Mouse (Mus musculus) forebrain, postnatal 0 days (tissue): ENCODE measurements around the gene Aacs. TPM values are rescaled to one million over a fixed set of nuclear protein-coding genes. Genes with fewer than 3 reads are reported as not detected.

Experiments used
- ATAC-seq: fragments of 200-750 bp; cut with Nextera tagmentation; 2 replicates; pipeline ENCODE4 v1.8.0; 2017; ENCODE audit warnings: mild to moderate bottlenecking, moderate library complexity
- DNase-seq: peaks from one replicate; pipeline ENCODE4 v3.0.0-alpha.2; 2015
- H3K27ac ChIP-seq: fragments of 300-500 bp; sonication (generic); 2 replicates; pipeline ENCODE4 v1.5.1; 2014; ENCODE audit warnings: low read depth, mild to moderate bottlenecking, antibody characterized with exemption, low read length, moderate library complexity, mixed read lengths
- H3K27me3 ChIP-seq: fragments of 300-500 bp; sonication (generic); 2 replicates; pipeline ENCODE4 v1.6.1; 2014; ENCODE audit warnings: mild to moderate bottlenecking, low read length, mixed read lengths; ENCODE audit not compliant: insufficient read depth
- H3K36me3 ChIP-seq: fragments of 300-500 bp; sonication (generic); 2 replicates; pipeline ENCODE4 v1.6.1; 2014; ENCODE audit warnings: mild to moderate bottlenecking, moderate library complexity; ENCODE audit not compliant: insufficient read depth
- H3K4me1 ChIP-seq: fragments of 300-500 bp; sonication (generic); 2 replicates; pipeline ENCODE4 v1.6.1; 2014; ENCODE audit warnings: antibody characterized with exemption; ENCODE audit not compliant: insufficient read depth
- H3K4me2 ChIP-seq: fragments of 300-500 bp; sonication (generic); 2 replicates; pipeline ENCODE4 v1.6.1; 2014; ENCODE audit warnings: low read depth, mild to moderate bottlenecking, moderate library complexity
- H3K4me3 ChIP-seq: fragments of 300-500 bp; sonication (generic); 2 replicates; pipeline ENCODE4 v1.5.1; 2014; ENCODE audit warnings: low read depth, low read length, mixed read lengths
- H3K9ac ChIP-seq: fragments of 300-500 bp; sonication (generic); 2 replicates; pipeline ENCODE4 v1.6.1; 2014; ENCODE audit warnings: mild to moderate bottlenecking
- H3K9me3 ChIP-seq: fragments of 300-500 bp; sonication (generic); 2 replicates; pipeline ENCODE4 v1.6.1; 2016; ENCODE audit warnings: low read length
- CTCF ChIP-seq: sonication (generic); IDR thresholded peaks from 2 replicates; pipeline ENCODE4 v1.5.1; 2016; ENCODE audit warnings: antibody characterized with exemption, control low read depth, low read depth
- WGBS: fragments of 180-500 bp; shearing (Covaris S2); extraction: QIAGEN DNeasy Blood & Tissue Kit; methylation state at CpG from one replicate; pipeline ENCODE4 v1.1.7; 2014; 5-methylcytosine and 5-hydroxymethylcytosine counted together
- polyA plus RNA-seq: library from polyadenylated mRNA; unstranded; fragments of >200 nt; fragmentation: Nextera tagmentation; extraction: Ambion mirVana; gene quantifications from 2 replicates; pipeline ENCODE4 v1.2.1, GENCODE M21; 2015
- total RNA-seq: library from RNA; depleted of rRNA; stranded (reverse); fragments of >200 nt; gene quantifications from 2 replicates; pipeline ENCODE4 v1.2.3, GENCODE M21; 2014

Aacs gene
- total and polyA plus RNA-seq, 2 experiments from 2014 or later: 90.9 to 97.9 TPM

DNA sequence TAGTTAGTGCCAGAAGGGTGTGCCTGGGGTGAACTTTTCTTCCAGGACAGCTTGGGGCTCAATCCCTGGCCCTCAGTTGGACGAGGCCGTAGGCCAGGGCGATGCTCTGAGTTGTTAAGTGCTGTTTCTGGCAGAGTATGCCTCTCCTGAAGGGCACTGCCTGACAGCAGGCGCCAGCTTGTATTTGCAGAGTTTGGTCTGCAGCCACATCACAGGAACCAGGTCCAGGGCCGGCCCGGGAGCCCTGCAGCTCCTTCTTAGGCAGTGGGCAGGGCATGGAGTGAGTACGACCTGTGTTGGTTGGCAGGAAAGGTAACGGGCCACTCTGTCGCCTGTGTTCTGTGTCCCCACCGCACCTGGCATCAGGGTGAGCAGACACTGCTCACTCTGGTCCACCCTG, 15.5 kb downstream of the Aacs start:
- H3K27ac ChIP-seq: no peak overlapping the region
- peaks cover 59% of the 10 kb centered on the region for H3K36me3 ChIP-seq
- no peaks in the 10 kb centered on the region for H3K9me3 ChIP-seq
- no peak overlapping the region for H3K4me3 ChIP-seq
- ATAC-seq (peak; percentile 36; the same call in 1 of the 2 replicates), DNase-seq (no peak)
- no peak overlapping the region for H3K4me2 ChIP-seq
- no peak for TF ChIP-seq CTCF
- no peaks in the 10 kb centered on the region for H3K27me3 ChIP-seq
- H3K9ac ChIP-seq: no peak overlapping the region
- WGBS: 85% methylated on average over 10 of the region's 10 CpGs
- H3K4me1 ChIP-seq: no peaks in the 10 kb centered on the region

DNA sequence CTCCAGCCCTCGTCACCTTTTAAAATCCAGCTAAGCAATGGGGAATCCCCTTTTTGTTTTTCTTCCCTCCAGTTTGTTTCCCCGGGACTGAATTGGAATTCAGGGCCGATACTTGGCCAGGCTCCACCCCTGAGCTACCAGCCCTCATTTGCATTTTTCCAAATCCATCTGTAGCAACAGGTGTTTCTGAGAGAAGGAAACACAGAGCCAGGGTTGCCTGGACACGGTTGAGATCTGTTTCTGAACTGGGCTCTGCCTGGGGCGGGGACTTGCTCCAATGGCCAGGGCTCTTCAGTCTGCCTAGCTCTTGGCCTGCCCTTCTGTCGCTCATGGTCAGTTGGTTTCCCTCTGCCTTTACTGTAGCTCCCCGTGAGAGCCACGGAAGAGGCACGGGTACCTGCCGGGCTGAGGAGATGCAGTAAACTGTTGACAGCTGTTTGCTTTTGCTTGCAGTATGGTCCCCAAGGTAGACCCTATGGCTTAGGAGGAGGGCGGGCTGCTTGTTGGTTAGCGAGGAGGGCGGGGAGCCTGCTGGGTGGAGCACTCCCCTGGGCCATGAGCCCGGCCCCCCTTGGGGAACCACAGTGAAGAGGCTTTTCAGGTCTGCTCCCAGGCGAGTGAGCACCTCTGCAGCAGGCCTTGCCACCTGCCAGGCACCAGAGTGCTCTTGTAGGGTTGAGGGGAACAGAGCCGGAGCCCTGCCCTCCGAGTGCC, 16.9 kb downstream of the Aacs start:
- no peak for TF ChIP-seq CTCF
- H3K27ac ChIP-seq: no peak overlapping the region
- ATAC-seq (no peak), DNase-seq (no peak)
- no peaks in the 10 kb centered on the region for H3K4me1 ChIP-seq
- peaks cover 52% of the 10 kb centered on the region for H3K36me3 ChIP-seq
- H3K9ac ChIP-seq: no peak overlapping the region
- WGBS: 59% methylated on average over 17 of the region's 17 CpGs
- no peaks in the 10 kb centered on the region for H3K9me3 ChIP-seq
- no peak overlapping the region for H3K4me3 ChIP-seq
- no peak overlapping the region for H3K4me2 ChIP-seq
- no peaks in the 10 kb centered on the region for H3K27me3 ChIP-seq

DNA sequence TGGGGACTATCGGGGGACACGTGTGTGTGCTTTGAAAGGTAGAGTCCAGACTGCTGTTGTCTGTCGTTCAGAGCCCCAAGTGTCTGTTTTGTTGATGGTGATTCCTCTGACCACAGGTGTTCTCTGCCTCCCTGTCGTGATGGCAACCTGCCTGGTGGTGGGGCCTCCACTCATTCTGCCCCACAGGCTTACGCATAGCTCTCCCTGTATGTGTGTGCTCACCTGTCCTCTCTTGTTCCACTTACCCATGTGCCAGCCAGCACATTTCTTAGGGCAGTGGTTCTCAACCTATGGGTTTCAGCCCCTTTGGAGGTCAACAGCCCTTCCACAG, 17.4 kb downstream of the Aacs start:
- Histone ChIP-seq H3K4me1 (no peaks in the 10 kb centered on the region), H3K9me3 (no peaks in the 10 kb centered on the region), H3K9ac (no peak overlapping the region), H3K4me2 (no peak overlapping the region), H3K27me3 (no peaks in the 10 kb centered on the region), H3K36me3 (peaks cover 52% of the 10 kb centered on the region), H3K4me3 (no peak overlapping the region), H3K27ac (no peak overlapping the region)
- no peak for DNase-seq
- no peak for ATAC-seq
- WGBS: 68% methylated on average over 5 of the region's 5 CpGs
- TF ChIP-seq CTCF: no peak

DNA sequence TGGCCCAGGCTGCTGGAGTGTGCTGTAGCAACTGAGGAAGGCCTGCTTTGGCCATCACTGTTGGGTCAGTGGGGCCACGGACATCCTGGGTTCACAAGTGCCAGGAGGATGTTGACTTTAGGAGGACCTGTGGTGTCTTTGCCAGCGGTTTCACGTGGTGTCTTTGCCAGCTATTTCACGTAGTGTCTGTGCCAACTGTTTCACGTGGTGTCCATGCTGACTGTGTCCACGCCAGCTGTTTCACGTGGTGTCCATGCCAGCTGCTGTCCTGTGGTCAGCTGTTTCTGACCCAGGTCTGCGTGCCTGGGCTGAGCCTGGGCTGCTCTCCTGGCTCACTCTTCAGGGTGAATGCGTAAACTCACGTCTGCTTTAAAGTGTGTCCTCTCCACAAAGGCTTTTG, 20.0 kb downstream of the Aacs start:
- 92% methylated on average over 10 of the region's 10 CpGs for WGBS
- H3K9me3 ChIP-seq: no peaks in the 10 kb centered on the region
- no peak for DNase-seq
- H3K36me3 ChIP-seq: peaks cover 54% of the 10 kb centered on the region
- ATAC-seq: no peak
- no peak for TF ChIP-seq CTCF
- no peak overlapping the region for H3K27ac ChIP-seq
- H3K9ac ChIP-seq: no peak overlapping the region
- H3K27me3 ChIP-seq: no peaks in the 10 kb centered on the region
- no peaks in the 10 kb centered on the region for H3K4me1 ChIP-seq
- H3K4me2 ChIP-seq: no peak overlapping the region
- H3K4me3 ChIP-seq: no peak overlapping the region

DNA sequence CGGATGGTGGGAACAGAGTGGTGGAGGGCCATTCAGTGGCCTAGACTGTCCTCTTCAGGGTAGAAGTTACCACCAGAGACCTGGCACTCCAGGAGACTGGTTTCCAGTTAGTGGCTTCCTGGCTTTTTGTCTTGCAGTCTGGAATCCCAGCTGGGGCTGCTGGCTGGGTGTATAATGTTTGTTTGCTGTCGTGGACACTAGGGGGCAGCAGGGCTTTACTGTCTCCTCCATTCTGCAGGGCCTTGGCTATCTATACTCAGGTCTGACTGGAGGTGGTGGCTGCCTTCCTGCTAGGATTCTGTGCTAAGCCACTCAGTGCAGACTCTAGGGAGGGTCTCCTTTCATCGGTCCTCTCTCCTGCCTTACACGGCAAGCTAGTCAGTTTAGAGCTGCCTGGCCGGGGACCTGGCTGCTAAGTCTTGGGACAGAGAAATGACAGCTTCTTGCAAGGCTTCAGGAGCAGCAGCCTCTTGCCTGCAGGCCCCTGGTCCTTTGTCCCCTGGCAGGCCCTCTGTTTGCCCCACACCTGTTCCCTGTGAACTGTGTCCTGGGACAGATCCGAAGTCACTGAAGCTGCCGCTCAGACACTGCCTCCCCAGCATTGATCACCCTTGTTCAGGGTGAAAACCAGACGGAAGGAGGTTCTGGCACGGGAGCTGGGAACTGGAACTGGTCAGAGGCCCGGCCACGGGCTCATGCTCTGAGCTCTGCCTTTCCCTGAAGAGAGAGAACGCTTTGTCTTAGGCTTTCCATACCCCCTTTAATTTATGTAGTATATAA, 22.4 kb downstream of the Aacs start:
- Histone ChIP-seq H3K9me3 (no peaks in the 10 kb centered on the region), H3K36me3 (peaks cover 44% of the 10 kb centered on the region), H3K4me3 (no peak overlapping the region), H3K27me3 (no peaks in the 10 kb centered on the region), H3K9ac (no peak overlapping the region), H3K4me2 (no peak overlapping the region), H3K4me1 (no peaks in the 10 kb centered on the region), H3K27ac (no peak overlapping the region)
- DNase-seq (peak; percentile 77), ATAC-seq (peak; percentile 82)
- TF ChIP-seq CTCF: peak; percentile 75
- WGBS: 69% methylated on average over 12 of the region's 12 CpGs

DNA sequence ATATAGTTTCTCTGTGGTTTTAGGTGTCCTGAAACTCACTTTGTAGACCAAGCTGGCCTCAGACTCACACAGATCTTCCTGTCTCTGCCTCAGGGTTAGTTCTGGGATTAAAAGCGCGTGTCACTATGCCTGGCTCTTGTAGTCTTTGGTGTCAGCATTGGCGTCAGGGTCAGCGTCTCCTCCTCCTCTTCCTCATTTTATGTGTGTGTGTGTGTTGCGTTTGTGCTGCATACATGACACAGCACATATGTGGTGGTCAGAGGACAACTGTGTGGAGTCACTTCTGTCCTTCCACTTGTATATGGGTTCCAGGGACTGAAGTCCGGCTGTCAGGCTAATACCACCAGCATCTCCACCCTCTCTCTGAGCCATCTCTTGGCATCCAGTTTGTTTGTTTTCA, 25.9 kb downstream of the Aacs start:
- no peak for DNase-seq
- Histone ChIP-seq H3K36me3 (peaks cover 41% of the 10 kb centered on the region), H3K27ac (no peak overlapping the region), H3K4me2 (no peak overlapping the region), H3K9ac (no peak overlapping the region), H3K27me3 (no peaks in the 10 kb centered on the region), H3K4me3 (no peak overlapping the region), H3K4me1 (no peaks in the 10 kb centered on the region), H3K9me3 (no peaks in the 10 kb centered on the region)
- no peak for TF ChIP-seq CTCF
- 91% methylated on average over 6 of the region's 6 CpGs for WGBS
- no peak for ATAC-seq

DNA sequence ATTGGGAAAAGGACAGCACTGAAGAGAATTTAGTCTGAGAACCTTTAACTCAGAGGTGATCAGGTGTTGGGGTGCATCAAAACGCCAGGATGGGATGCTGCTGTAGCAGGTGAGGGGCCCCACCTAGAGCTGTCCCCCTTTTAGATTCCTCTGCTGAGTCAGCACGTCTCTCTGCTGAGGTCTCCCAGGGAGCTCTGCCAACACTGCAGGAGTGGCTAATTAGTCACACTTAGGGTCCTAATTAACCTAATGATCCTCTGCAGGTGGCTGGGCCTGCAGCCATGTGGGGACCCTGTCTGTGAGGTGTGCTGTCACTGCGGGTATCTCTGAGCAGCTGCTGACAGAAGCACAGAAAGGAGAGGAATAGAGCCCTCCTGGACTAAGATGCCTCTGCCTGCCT, 26.6 kb downstream of the Aacs start:
- Histone ChIP-seq H3K4me3 (no peak overlapping the region), H3K36me3 (peaks cover 45% of the 10 kb centered on the region), H3K27me3 (no peaks in the 10 kb centered on the region), H3K4me2 (no peak overlapping the region), H3K27ac (no peak overlapping the region), H3K4me1 (no peaks in the 10 kb centered on the region), H3K9ac (no peak overlapping the region), H3K9me3 (no peaks in the 10 kb centered on the region)
- no peak for TF ChIP-seq CTCF
- WGBS: 18% methylated on average over 3 of the region's 3 CpGs
- ATAC-seq (no peak), DNase-seq (no peak)
